Mouse (Mus musculus): Measurements from ENCODE around the gene Foxq1. TPM values are rescaled to one million over a fixed set of nuclear protein-coding genes. Genes with fewer than 3 reads are reported as not detected.

Foxq1 gene
- polyA plus RNA-seq, 1 experiment from 2014 or later: 0.18 TPM

DNA sequence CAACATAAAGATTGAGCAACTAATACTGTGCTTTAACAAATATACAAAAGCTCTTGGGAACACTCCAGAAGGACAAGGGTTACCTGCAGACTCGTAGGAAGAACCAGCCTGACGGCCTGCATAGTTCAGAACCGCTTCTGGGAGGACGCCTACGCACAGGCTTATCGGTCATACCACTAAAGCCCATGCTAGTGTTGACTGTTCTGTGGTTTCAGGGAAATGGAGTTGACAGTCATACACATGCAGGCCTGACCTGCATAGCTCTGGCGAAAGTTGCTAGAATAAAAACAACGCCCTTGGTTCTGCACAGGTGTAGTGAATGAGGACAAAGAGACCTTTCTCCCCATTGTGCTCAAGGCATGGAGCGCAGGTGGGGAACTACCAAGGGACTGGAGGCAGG lies 8.3 kb upstream of the Foxq1 start:
- no peak for ATAC-seq (ENCODE audit: insufficient number of reproducible peaks, insufficient read depth, low FRiP score, low TSS enrichment, low read depth)
- no peaks in the 10 kb centered on the region for H3K36me3 ChIP-seq
- no peak overlapping the region for H3K4me2 ChIP-seq
- H3K4me1 ChIP-seq (replicated peaks): no peaks in the 10 kb centered on the region
- H3K4me3 ChIP-seq (replicated peaks): no peak overlapping the region
- no peak overlapping the region for H3K27ac ChIP-seq
- H3K27me3 ChIP-seq: no peaks in the 10 kb centered on the region
- no peak overlapping the region for H3K9ac ChIP-seq (replicated peaks)
- H3K9me3 ChIP-seq: no peaks in the 10 kb centered on the region
- 91% methylated on average over 9 of the region's 9 CpGs for WGBS

GRCm38 (mm10) chr13:31556964-31557767 lies 1.2 kb downstream of the Foxq1 start:
- peak overlapping the region; percentile 100 for H3K4me2 ChIP-seq
- H3K9me3 ChIP-seq: no peaks in the 10 kb centered on the region
- no peak for ATAC-seq (ENCODE audit: insufficient number of reproducible peaks, insufficient read depth, low FRiP score, low TSS enrichment, low read depth)
- H3K27me3 ChIP-seq: peaks cover 84% of the 10 kb centered on the region
- 4% methylated on average over 24 of the region's 24 CpGs for WGBS
- H3K27ac ChIP-seq: no peak overlapping the region
- peaks cover 33% of the 10 kb centered on the region for H3K4me1 ChIP-seq (replicated peaks)
- no peaks in the 10 kb centered on the region for H3K36me3 ChIP-seq
- no peak overlapping the region for H3K9ac ChIP-seq (replicated peaks)
- H3K4me3 ChIP-seq (replicated peaks): peak overlapping the region; percentile 69

DNA sequence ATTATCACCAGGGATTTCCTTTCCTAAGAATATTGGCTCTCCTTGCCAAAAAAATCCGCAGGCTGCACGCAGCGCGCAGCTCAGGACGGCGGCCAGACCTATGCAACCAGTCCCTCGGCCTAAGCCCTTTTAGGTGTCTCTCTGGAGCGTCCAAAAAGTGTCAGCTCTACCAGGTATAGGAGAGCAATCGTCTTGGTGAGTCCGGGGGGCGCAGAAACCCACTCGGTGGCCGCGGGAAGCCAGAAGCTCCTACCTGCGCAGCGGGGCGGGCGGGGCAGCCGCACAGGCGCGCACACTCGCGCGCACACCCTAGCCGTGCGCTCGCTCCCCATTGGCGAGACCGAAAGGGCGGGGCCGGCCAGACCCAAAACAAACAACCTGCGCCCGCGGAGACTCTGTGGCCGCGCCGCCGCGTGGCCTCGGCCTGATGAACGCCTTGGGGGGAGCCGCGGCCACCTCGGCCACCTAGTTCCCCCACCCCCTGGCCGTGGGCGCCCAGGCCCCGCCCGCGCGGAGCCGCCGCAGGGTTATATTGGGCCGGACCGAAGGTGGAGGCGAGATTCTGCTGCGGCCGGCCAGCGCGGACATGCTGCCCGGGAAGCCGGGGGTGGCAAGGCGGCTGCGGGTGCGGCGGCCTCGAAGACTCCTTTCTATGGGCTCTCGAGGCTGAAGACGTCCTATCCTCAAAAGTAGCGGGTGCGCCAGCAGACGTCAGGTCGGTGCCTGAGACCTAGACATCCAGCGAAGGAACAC lies 2.0 kb downstream of the Foxq1 start:
- under 1% methylated on average over 73 of the region's 73 CpGs for WGBS
- peak; percentile 55 for ATAC-seq (ENCODE audit: insufficient number of reproducible peaks, insufficient read depth, low FRiP score, low TSS enrichment, low read depth)
- no peak overlapping the region for H3K27ac ChIP-seq
- H3K9me3 ChIP-seq: no peaks in the 10 kb centered on the region
- peaks cover 35% of the 10 kb centered on the region for H3K4me1 ChIP-seq (replicated peaks)
- peak overlapping the region; percentile 100 for H3K4me2 ChIP-seq
- peak overlapping the region; percentile 69 for H3K4me3 ChIP-seq (replicated peaks)
- peak overlapping the region; percentile 51 for H3K9ac ChIP-seq (replicated peaks)
- H3K27me3 ChIP-seq: peaks cover 92% of the 10 kb centered on the region
- H3K36me3 ChIP-seq: no peaks in the 10 kb centered on the region

DNA sequence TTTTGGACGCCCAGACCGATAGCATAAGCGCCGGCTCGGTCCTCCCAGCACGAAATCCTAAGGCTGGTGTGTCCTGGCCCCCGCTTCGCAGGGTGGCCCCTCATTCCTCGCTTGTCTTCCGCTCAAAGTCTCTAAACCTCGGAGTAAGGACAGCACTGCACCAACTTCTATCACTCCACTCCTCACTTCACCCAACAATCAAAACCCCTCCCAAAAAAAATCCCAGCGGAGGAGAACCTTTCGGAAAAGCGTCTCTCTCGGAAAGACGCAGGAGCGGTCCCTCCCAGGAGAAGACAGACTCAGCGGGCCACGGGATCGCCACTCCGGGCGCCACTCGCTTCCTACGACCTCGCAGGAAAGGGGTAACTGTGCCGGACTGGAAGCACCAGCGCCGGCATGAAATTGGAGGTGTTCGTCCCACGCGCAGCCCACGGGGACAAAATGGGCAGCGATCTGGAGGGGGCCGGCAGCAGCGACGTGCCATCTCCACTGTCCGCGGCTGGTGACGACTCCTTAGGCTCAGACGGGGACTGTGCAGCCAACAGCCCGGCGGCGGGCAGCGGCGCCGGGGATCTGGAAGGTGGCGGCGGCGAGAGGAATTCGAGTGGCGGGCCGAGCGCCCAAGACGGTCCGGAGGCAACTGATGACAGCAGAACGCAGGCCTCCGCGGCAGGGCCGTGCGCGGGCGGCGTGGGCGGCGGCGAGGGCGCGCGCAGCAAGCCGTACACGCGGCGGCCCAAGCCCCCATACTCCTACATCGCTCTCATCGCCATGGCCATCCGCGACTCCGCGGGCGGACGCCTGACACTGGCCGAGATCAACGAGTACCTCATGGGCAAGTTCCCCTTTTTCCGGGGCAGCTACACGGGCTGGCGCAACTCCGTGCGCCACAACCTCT lies 2.8 kb downstream of the Foxq1 start, which contains the start of gene A530084C06Rik:
A530084C06Rik (minus strand) TSS at position 813 of the 898 bp plus-strand sequence.
- WGBS: under 1% methylated on average over 88 of the region's 88 CpGs
- Histone ChIP-seq H3K9ac (replicated peaks) (peak within 1 kb of the TSS; percentile 51), H3K9me3 (no peaks in the 10 kb centered on the region), H3K4me2 (peak within 1 kb of the TSS; percentile 100), H3K36me3 (no peaks in the 10 kb centered on the region), H3K4me3 (replicated peaks) (peak within 1 kb of the TSS; percentile 69), H3K27me3 (peaks cover 95% of the 10 kb centered on the region), H3K27ac (no peak within 1 kb of the TSS), H3K4me1 (replicated peaks) (peaks cover 35% of the 10 kb centered on the region)
- ATAC-seq (ENCODE audit: insufficient number of reproducible peaks, insufficient read depth, low FRiP score, low TSS enrichment, low read depth): peak; percentile 27; the same call in 1 of the 2 replicates

- under 1% methylated on average over 81 of the region's 92 CpGs for WGBS
- Histone ChIP-seq H3K9ac (replicated peaks) (peak overlapping the region; percentile 44; the same call in 1 of the 2 replicates), H3K9me3 (no peaks in the 10 kb centered on the region), H3K27ac (no peak overlapping the region), H3K4me2 (peak overlapping the region; percentile 100), H3K4me1 (replicated peaks) (peaks cover 35% of the 10 kb centered on the region), H3K36me3 (no peaks in the 10 kb centered on the region), H3K4me3 (replicated peaks) (peak overlapping the region; percentile 69), H3K27me3 (peaks cover 92% of the 10 kb centered on the region)
- ATAC-seq (ENCODE audit: insufficient number of reproducible peaks, insufficient read depth, low FRiP score, low TSS enrichment, low read depth): peak; percentile 53; the same call in 1 of the 2 replicates
Measured at GRCm38 (mm10) chr13:31559419-31560144, 3.6 kb downstream of the Foxq1 start.

GRCm38 (mm10) chr13:31564394-31564793 lies 8.5 kb downstream of the Foxq1 start:
- Histone ChIP-seq H3K36me3 (no peaks in the 10 kb centered on the region), H3K4me1 (replicated peaks) (peaks cover 17% of the 10 kb centered on the region), H3K9me3 (no peaks in the 10 kb centered on the region), H3K27ac (no peak overlapping the region), H3K27me3 (peaks cover 87% of the 10 kb centered on the region), H3K9ac (replicated peaks) (no peak overlapping the region), H3K4me3 (replicated peaks) (no peak overlapping the region), H3K4me2 (no peak overlapping the region)
- 39% methylated on average over 6 of the region's 6 CpGs for whole genome bisulfite sequencing
- ATAC-seq (ENCODE audit: insufficient number of reproducible peaks, insufficient read depth, low FRiP score, low TSS enrichment, low read depth): no peak

DNA sequence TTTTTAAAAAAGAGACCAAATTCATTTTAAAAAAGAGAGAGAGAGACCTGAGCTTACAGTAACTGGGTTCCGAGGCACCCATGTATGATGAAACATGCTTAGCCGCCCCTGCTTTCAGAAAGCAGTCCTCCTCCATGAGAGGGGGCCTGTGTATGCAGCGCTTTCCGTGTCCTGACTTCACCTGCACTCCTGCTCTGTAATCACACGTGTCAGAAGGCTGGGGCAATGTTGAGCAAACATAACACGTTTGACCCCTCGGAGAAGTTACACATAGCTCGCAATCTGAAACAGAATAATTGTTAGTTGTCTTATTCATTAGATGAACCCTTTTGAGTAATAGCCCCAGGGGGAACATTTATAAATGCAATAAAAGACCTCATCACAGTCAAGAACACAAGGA lies 11.2 kb downstream of the Foxq1 start:
- Histone ChIP-seq H3K36me3 (no peaks in the 10 kb centered on the region), H3K9ac (replicated peaks) (no peak overlapping the region), H3K27ac (no peak overlapping the region), H3K4me2 (no peak overlapping the region), H3K9me3 (no peaks in the 10 kb centered on the region), H3K27me3 (peaks cover 71% of the 10 kb centered on the region), H3K4me3 (replicated peaks) (no peak overlapping the region), H3K4me1 (replicated peaks) (peaks cover 9% of the 10 kb centered on the region; the same call in 1 of the 2 replicates)
- 68% methylated on average over 8 of the region's 8 CpGs for WGBS
- ATAC-seq (ENCODE audit: insufficient number of reproducible peaks, insufficient read depth, low FRiP score, low TSS enrichment, low read depth): no peak

GRCm38 (mm10) chr13:31567617-31568294 lies 11.8 kb downstream of the Foxq1 start:
- Histone ChIP-seq H3K27me3 (peaks cover 68% of the 10 kb centered on the region), H3K9me3 (no peaks in the 10 kb centered on the region), H3K4me1 (replicated peaks) (0 out of 2 replicates have a peak, but pooled peaks cover 7% of the 10 kb centered on the region), H3K36me3 (no peaks in the 10 kb centered on the region), H3K4me2 (no peak overlapping the region), H3K27ac (no peak overlapping the region), H3K9ac (replicated peaks) (no peak overlapping the region), H3K4me3 (replicated peaks) (no peak overlapping the region)
- WGBS: 85% methylated on average over 6 of the region's 6 CpGs
- ATAC-seq (ENCODE audit: insufficient number of reproducible peaks, insufficient read depth, low FRiP score, low TSS enrichment, low read depth): no peak

DNA sequence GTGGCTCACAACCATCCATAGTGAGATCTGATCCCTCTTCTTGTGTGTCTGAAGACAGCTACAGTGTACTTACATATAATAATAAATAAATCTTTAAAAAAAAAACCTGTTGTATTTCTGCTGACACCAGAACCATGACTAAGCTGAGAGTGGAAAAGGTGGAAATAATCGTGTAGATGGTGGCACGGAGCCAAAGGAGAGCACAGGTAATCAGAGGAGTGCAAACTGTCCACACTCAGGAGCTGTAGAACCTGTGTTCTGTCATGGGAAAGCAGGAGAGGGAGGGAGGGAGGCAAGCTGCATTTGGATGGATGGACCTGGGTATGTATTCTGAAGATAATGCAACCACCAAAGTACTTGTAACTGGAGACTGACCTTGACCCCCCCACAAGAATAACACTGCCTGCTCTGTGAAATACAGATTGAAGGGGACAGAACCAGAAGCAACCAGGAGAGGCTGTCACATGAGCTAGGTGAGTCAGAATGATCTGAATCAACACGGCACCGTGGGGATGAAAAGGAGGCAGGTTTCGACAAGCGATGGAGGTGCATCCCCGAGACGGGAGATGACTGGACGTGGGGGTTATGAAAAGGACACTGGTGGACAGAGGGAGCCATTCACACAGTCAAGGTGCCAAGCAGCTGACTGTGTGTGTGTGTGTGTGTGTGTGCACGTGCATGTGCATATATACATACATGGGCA lies 17.0 kb downstream of the Foxq1 start:
- Histone ChIP-seq H3K27me3 (peaks cover 48% of the 10 kb centered on the region), H3K4me1 (replicated peaks) (peaks cover 14% of the 10 kb centered on the region), H3K36me3 (no peaks in the 10 kb centered on the region), H3K9ac (replicated peaks) (no peak overlapping the region), H3K4me3 (replicated peaks) (no peak overlapping the region), H3K9me3 (no peaks in the 10 kb centered on the region), H3K4me2 (no peak overlapping the region), H3K27ac (no peak overlapping the region)
- no peak for ATAC-seq (ENCODE audit: insufficient number of reproducible peaks, insufficient read depth, low FRiP score, low TSS enrichment, low read depth)
- 83% methylated on average over 10 of the region's 10 CpGs for WGBS
